Mouse (Mus musculus): ENCODE results near the gene Gm13103. TPM values are rescaled to one million over a fixed set of nuclear protein-coding genes. Genes with fewer than 3 reads are reported as not detected.
"Not testable (repeated sequence)": the region's sequence is repeated elsewhere in the genome, so short reads cannot be mapped to it uniquely, and the experiment has no call there.

The Gm13103 gene
- total RNA-seq (2021) = not detected
- long read RNA-seq, experiment 1 = 0 reads
- long read RNA-seq, experiment 2 = 0 reads

DNA sequence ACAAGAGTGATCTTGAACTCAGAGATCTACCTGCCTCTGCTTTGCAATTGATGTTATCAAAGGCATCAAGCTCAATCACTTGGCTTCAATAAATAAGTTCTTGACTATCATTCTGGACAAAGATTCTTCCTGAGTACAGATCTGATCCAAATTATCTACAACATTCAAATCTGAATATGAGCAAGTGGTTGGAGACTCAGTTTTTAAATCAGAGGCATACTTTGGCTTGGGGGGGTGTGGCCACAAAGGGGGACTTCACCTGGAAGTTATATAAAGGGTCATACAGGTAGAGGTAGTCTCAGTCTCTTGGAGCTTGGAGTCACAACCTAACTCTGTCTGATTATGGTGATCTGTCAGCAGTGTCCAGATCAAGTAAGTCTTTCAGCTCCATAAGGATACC, at the start of gene Gm13103:
Gene Gm13103 (plus strand): TSS at position 301 of the 400 bp plus-strand sequence.
- not testable (repeated sequence) for DNase-seq

GRCm38 (mm10) chr4:143815993-143816392, 30.3 kb upstream of the Gm13103 start, which contains the start of gene Gm13084:
TSS of gene Gm13084 (minus strand) at chr4:143816093.
- no peak for DNase-seq

GRCm38 (mm10) chr4:143882371-143882770, 36.1 kb downstream of the Gm13103 start:
- DNase-seq = not testable (repeated sequence)

DNA sequence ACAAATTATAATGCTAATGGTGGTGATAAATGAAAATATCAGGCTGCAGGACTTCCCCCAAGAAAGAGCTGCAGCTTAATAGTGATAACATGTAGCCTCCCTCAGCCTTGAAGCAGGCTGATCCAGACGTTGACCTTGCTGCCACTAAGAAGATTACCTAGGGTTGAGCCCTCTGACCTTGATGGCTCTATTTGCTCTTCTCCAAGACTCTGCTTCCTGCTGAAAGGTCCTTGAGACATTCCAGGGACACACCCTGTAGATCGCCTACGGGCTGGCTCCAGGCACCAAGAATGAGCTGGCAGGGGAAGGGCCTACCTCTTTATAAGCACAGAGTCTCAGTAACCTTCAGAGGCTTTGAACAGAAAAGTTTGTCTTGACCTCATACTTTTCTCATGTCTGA, 48.1 kb downstream of the Gm13103 start:
- not testable (repeated sequence) for DNase-seq

GRCm38 (mm10) chr4:143900280-143900679, 54.0 kb downstream of the Gm13103 start, which contains the start of gene Pramef6:
TSS of gene Pramef6 (minus strand) at chr4:143900380.
- DNase-seq = not testable (repeated sequence)

Other genes with a start within 250 kb of the Gm13103 start
- gene Gm13083, start 231.5 kb upstream of the Gm13103 start, total RNA-seq (2021) = not detected
- gene Gm13088, start 189.3 kb upstream of the Gm13103 start, total RNA-seq (2021) = not detected
- not detected for gene Gm13089, start 143.8 kb upstream of the Gm13103 start, total RNA-seq (2021)
- not detected for gene Gm13078, start 127.0 kb upstream of the Gm13103 start, total RNA-seq (2021)
- not detected for gene Gm13023, start 57.1 kb upstream of the Gm13103 start, total RNA-seq (2021)
- not detected for gene Gm13084, start 30.4 kb upstream of the Gm13103 start, total RNA-seq (2021)
- not detected for gene Pramef6, start 53.9 kb downstream of the Gm13103 start, total RNA-seq (2021)
- gene Pramef25, start 104.5 kb downstream of the Gm13103 start, total RNA-seq (2021) = not detected
- not detected for gene Gm13101, start 120.5 kb downstream of the Gm13103 start, total RNA-seq (2021)
- gene Pramef17, start 147.9 kb downstream of the Gm13103 start, total RNA-seq (2021) = not detected
- gene Pramel4, start 212.6 kb downstream of the Gm13103 start, total RNA-seq (2021) = not detected